Mouse (Mus musculus): ENCODE measurements around the gene Dnajc1.

- TF ChIP-seq CTCF (conservative IDR thresholded peaks at IDR 0.05; ENCODE audit: low read length) (no peak), NANOG (IDR thresholded peaks at IDR 0.05; ENCODE audit: borderline replicate concordance, low read length) (no peak), POU5F1 (IDR thresholded peaks at IDR 0.05; ENCODE audit: borderline replicate concordance, low read length) (no peak)
Observed at GRCm38 (mm10) chr2:18208578-18208977, 184.1 kb downstream of the Dnajc1 start.

Data from E14TG2a.4 (cell line).